Mouse (Mus musculus) lung, postnatal 10 days (tissue): ENCODE results near the gene Twist1.

ENCODE experiments used
- DNase-seq: peaks from one replicate; pipeline ENCODE4 v3.0.0; 2021

The Twist1 gene

DNA sequence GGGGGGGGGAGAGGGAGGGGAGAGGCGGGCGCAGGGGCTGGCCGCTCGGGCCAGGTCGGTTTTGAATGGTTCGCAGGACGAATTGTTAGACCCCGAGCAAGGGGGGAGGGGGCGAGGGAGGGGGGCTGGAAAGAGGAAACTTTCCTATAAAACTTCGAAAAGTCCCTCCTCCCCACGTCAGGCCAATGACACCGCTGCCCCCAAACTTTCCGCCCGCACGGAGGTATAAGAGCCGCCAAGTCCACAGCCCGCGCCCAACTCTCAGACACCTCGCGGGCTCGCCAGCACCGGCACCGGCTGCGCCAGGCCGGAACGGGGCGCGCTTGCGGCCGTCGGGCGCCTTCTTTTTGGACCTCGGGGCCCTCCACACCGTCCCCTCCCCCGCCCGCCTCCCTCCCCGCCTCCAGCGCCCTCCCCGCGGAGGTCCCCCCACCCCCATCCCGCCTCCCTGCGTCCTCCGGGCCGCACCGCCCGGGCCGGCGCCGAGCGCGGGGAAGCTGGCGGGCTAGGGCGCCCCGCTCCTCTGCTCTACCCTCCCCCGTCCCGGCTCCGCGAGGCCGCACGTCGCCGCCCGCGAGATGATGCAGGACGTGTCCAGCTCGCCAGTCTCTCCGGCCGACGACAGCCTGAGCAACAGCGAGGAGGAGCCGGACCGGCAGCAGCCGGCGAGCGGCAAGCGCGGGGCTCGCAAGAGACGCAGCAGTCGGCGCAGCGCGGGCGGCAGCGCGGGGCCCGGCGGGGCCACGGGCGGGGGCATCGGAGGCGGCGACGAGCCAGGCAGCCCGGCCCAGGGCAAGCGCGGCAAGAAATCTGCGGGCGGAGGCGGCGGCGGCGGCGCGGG lies at the start of gene Twist1:
Twist1 (plus strand) TSS at position 272 of the 841 bp plus-strand sequence.
- DNase-seq, result peak; percentile 53

GRCm38 (mm10) chr12:33926751-33927150 lies 30.7 kb upstream of the Twist1 start:
- DNase-seq, result peak; percentile 5

DNA sequence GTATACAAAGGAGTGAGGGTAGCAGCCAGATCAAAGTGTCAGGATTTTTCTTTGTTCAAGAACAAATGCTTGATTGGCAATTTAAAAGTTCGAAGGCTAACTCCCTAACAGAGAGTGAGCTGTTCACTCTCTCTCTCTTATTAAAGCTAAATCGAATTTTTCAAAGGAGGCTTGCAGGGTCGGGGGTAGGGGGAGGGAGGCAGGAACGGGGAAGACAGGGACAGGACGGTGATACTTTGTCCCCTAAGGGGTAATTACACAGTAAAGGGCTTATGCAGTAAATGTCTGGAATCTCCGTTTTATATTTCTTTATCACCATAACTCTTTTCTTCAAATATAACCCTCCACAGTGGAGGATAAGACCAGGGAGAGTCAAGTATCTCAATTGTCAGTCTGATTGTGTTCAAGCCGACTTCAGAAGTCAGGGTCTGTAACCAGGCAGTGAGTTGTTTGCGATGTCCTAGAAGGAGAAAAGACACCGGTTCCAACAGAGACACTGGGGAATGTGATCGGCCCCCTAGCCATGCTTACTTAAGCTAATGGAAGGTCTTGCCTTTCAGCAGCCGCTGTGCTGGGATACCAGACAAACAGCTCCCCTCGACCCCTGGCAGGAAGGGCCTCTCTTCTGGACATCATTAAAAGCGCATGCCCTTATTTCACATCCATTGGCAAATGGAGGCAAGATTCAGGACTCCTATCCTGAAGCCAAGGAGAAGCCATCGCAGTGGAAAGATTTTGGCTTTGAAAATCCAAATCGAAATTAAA lies 30.0 kb upstream of the Twist1 start:
- no peak for DNase-seq

DNA sequence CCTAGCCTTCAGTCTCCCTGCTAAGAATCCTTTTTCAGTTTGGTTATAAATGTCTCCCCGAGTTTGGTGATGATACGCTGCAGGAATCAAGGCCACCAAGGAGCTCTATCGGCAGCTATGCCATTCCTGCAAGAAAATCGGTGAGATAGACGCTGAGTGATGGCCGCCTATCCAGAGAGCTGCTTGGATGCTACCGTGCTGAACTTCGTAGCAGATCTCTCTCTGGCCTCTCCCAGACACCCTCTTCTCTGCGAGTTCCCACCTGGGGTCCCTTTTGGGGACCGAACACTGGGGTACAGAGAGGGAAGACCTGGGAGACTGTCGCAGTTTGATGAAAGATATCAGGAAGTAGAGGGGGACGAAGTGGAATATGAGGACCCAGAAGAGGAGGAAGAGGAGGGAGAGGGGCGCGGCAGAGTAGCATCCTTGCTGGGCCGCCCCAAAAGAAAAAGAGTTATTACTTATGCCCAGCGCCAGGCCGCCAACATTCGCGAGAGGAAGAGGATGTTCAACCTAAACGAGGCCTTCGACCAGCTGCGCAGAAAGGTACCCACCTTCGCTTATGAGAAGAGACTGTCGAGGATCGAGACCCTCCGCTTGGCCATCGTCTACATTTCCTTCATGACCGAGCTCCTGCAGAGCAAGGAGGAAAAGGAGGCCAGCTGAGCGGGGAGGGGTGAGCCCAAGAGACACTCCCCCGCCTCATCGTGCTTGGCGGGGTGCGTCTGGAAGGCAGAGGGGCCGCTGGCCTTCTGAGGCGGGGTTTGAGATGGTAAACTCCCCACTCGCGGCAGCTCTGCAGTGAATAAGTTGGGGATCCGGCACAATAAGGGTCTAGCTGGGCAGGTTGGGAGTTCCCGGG lies 28.9 kb upstream of the Twist1 start, which contains the start of gene Ferd3l:
Ferd3l (plus strand) TSS at position 95 of the 862 bp plus-strand sequence.
- DNase-seq, result no peak

- DNase-seq, result no peak
These were observed 4.6 kb upstream of the Twist1 start for GRCm38 (mm10) chr12:33952843-33953242.

GRCm38 (mm10) chr12:33954931-33955565 lies 2.4 kb upstream of the Twist1 start:
- DNase-seq, result no peak

- DNase-seq, result no peak
These were observed 1.7 kb upstream of the Twist1 start for GRCm38 (mm10) chr12:33955606-33956295.

GRCm38 (mm10) chr12:33956576-33957399 lies 683 bp upstream of the Twist1 start:
- DNase-seq, result no peak

- no peak for DNase-seq
These were observed 1.0 kb downstream of the Twist1 start for GRCm38 (mm10) chr12:33958241-33959194.

DNA sequence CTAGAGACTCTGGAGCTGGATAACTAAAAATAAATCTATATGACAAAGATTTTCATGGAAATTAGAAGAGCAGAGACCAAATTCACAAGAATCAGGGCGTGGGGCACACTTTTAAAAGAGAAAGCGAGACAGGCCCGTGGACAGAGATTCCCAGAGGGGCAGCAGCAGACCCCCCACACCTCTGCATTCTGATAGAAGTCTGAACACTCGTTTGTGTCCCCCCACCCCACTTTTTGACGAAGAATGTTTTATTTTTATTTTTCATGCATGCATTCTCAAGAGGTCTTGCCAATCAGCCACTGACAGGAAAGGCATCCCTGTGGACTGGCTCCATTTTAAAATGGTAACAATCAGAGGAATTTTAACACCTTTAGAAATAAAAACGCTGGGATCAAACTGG lies 1.7 kb downstream of the Twist1 start:
- no peak for DNase-seq

DNA sequence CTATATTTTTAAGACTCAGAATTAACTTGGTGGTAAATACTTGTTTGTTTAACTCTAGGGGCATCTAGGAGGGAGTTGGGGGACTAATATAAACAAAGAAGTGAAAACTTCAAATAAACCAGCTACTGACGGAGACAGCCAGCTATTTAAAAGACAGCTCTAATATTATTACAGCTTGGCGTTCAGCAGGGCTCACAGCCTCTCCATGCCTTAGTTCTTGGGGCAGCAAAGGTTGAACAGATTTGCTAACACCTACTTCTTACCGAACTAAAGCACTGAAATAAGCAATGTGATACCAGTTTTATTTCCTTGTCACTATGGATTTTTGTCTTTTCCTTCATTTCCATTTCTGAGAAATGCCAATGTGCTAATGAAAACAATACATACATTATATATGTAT lies 2.4 kb downstream of the Twist1 start:
- DNase-seq, result no peak

DNA sequence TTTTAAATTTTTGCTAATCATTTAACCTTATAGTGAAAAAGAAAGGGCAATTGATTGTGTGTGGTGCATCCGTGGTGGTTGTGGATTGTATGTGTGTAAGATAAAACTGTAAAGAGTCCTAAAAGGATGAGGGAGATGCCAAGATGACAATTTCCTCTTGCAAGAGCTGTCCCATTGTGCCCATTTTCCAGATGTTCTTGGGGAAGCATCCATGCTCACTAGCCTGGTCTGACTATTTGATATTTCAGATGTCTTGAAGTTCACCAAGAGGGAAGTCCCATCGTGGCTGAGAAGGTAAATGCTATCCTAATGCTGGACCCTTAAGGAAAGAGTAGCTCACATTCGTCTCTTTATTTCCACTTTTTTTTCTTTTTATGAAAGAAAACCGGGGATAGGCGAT lies 3.5 kb downstream of the Twist1 start:
- no peak for DNase-seq

GRCm38 (mm10) chr12:33962118-33962772 lies 4.8 kb downstream of the Twist1 start:
- no peak for DNase-seq

DNA sequence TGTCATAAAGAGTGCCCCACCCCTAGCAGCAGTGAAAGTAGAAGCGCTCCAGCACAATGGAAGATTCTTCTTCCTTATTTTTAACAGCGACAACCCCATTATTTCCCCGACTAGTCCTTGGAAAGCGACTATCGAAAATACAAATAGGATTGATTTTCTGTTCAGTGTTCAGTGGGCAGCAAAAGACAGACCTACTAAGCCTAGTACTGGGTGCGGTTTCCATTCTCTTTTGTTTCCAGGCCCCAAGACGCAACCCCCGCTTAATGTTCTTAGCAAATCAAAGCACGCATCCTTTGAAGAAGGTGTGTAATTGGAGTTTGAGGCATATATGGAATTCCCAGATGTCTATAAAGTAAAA lies 5.3 kb downstream of the Twist1 start:
- DNase-seq, result no peak

GRCm38 (mm10) chr12:33963671-33964369 lies 6.3 kb downstream of the Twist1 start:
- DNase-seq, result no peak

- DNase-seq, result no peak
These were observed 7.0 kb downstream of the Twist1 start for GRCm38 (mm10) chr12:33964427-33964826.

GRCm38 (mm10) chr12:33965661-33966360 lies 8.3 kb downstream of the Twist1 start:
- DNase-seq, result no peak
